Mouse (Mus musculus) hindbrain, postnatal 0 days (tissue): ENCODE data around the gene Cenpa. TPM values are rescaled to one million over a fixed set of nuclear protein-coding genes. Genes with fewer than 3 reads are reported as not detected.

Experiments
- ATAC-seq: fragments of 200-750 bp; cut with Nextera tagmentation; 2 replicates; pipeline ENCODE4 v1.8.0; 2017; ENCODE audit warnings: mild to moderate bottlenecking, moderate TSS enrichment, moderate library complexity
- DNase-seq: peaks from one replicate; pipeline ENCODE4 v3.0.0-alpha.2; 2015; ENCODE audit warnings: low spot score
- H3K27ac ChIP-seq: fragments of 300-500 bp; sonication (generic); 2 replicates; pipeline ENCODE4 v1.5.1; 2014; ENCODE audit warnings: mild to moderate bottlenecking
- H3K27me3 ChIP-seq: fragments of 300-500 bp; sonication (generic); 2 replicates; pipeline ENCODE4 v1.6.1; 2014; ENCODE audit warnings: low read length, mixed read lengths; ENCODE audit not compliant: insufficient read depth
- H3K36me3 ChIP-seq: fragments of 300-500 bp; sonication (generic); 2 replicates; pipeline ENCODE4 v1.6.1; 2014; ENCODE audit warnings: low read length, mixed read lengths; ENCODE audit not compliant: insufficient read depth
- H3K4me1 ChIP-seq: fragments of 300-500 bp; sonication (generic); 2 replicates; pipeline ENCODE4 v1.6.1; 2014; ENCODE audit warnings: antibody characterized with exemption, low read length, mixed read lengths; ENCODE audit not compliant: insufficient read depth
- H3K4me2 ChIP-seq: fragments of 300-500 bp; sonication (generic); 2 replicates; pipeline ENCODE4 v1.6.1; 2014; ENCODE audit warnings: low read depth, mild to moderate bottlenecking, low read length, moderate library complexity, mixed read lengths
- H3K4me3 ChIP-seq: fragments of 300-500 bp; sonication (generic); 2 replicates; pipeline ENCODE4 v1.5.1; 2014; ENCODE audit warnings: low read length
- H3K9ac ChIP-seq: fragments of 300-500 bp; sonication (generic); replicated peaks from 2 replicates; pipeline ENCODE4 v1.6.1; 2014; ENCODE audit warnings: mild to moderate bottlenecking, low read length, moderate library complexity, mixed read lengths
- H3K9me3 ChIP-seq: fragments of 300-500 bp; sonication (generic); 2 replicates; pipeline ENCODE4 v1.6.1; 2016; ENCODE audit warnings: low read length, mixed read lengths
- CTCF ChIP-seq: IDR thresholded peaks from 2 replicates; pipeline ENCODE4 v1.5.1; 2016; ENCODE audit warnings: antibody characterized with exemption, control low read depth, low read depth
- WGBS: fragments of 180-500 bp; shearing (Covaris S2); extraction: QIAGEN DNeasy Blood & Tissue Kit; methylation state at CpG from one replicate; pipeline ENCODE4 v1.1.7; 2014; 5-methylcytosine and 5-hydroxymethylcytosine counted together
- polyA plus RNA-seq: library from polyadenylated mRNA; unstranded; fragments of >200 nt; fragmentation: Nextera tagmentation; extraction: Ambion mirVana; gene quantifications from 2 replicates; pipeline ENCODE4 v1.2.1, GENCODE M21; 2015
- total RNA-seq: library from RNA; depleted of rRNA; stranded (reverse); fragments of >200 nt; gene quantifications from 2 replicates; pipeline ENCODE4 v1.2.3, GENCODE M21; 2014; rRNA removed

Cenpa gene
- total RNA-seq: 27.8 and 28.1 TPM in 2 replicates
- polyA plus RNA-seq: 53.4 and 63.2 TPM in 2 replicates

- Histone ChIP-seq H3K27me3 (no peaks in the 10 kb centered on the region), H3K27ac (peak within 1 kb of the TSS; percentile 49)
- under 1% methylated on average over 40 of the region's 40 CpGs for WGBS
Observed at GRCm38 (mm10) chr5:30666391-30667195, at the start of gene Cenpa. Gene Cenpa (plus strand): TSS chr5:30666777.

GRCm38 (mm10) chr5:30617357-30617756 is 49.2 kb upstream of the Cenpa start:
- H3K27me3 ChIP-seq: peaks cover 12% of the 10 kb centered on the region; the same call in 1 of the 2 replicates
- H3K4me3 ChIP-seq: no peak overlapping the region
- H3K4me2 ChIP-seq: no peak overlapping the region
- peaks cover 8% of the 10 kb centered on the region; the same call in 1 of the 2 replicates for H3K4me1 ChIP-seq
- TF ChIP-seq CTCF: no peak
- 26% methylated on average over 3 of the region's 3 CpGs for WGBS
- no peak overlapping the region for H3K27ac ChIP-seq
- no peak overlapping the region for H3K9ac ChIP-seq
- ATAC-seq (no peak), DNase-seq (no peak)
- H3K36me3 ChIP-seq: no peaks in the 10 kb centered on the region
- no peaks in the 10 kb centered on the region for H3K9me3 ChIP-seq

More at GRCm38 (mm10) chr5:30666391-30667195, at the start of gene Cenpa:
- peak; percentile 97 for ATAC-seq
- Histone ChIP-seq H3K9ac (peak within 1 kb of the TSS; percentile 56), H3K36me3 (no peaks in the 10 kb centered on the region), H3K4me2 (peak within 1 kb of the TSS; percentile 97), H3K9me3 (no peaks in the 10 kb centered on the region), H3K4me1 (0 out of 2 replicates have a peak, but pooled peaks cover 3% of the 10 kb centered on the region), H3K4me3 (peak within 1 kb of the TSS; percentile 85)
- DNase-seq: peak; percentile 95
- no peak for TF ChIP-seq CTCF

- H3K9ac ChIP-seq: no peak overlapping the region
- no peak for TF ChIP-seq CTCF
- WGBS: 22% methylated on average over 11 of the region's 11 CpGs
- no peaks in the 10 kb centered on the region for H3K36me3 ChIP-seq
- H3K4me2 ChIP-seq: no peak overlapping the region
- H3K27me3 ChIP-seq: peaks cover 12% of the 10 kb centered on the region; the same call in 1 of the 2 replicates
- no peak for DNase-seq
- H3K4me3 ChIP-seq: no peak overlapping the region
- no peak for ATAC-seq
- H3K9me3 ChIP-seq: no peaks in the 10 kb centered on the region
- no peak overlapping the region for H3K27ac ChIP-seq
- peaks cover 13% of the 10 kb centered on the region; the same call in 1 of the 2 replicates for H3K4me1 ChIP-seq
Observed at GRCm38 (mm10) chr5:30617851-30618250, 48.7 kb upstream of the Cenpa start.

GRCm38 (mm10) chr5:30618376-30619003 is 48.1 kb upstream of the Cenpa start:
- no peak for TF ChIP-seq CTCF
- no peak overlapping the region for H3K4me3 ChIP-seq
- no peak overlapping the region for H3K27ac ChIP-seq
- H3K9ac ChIP-seq: no peak overlapping the region
- H3K9me3 ChIP-seq: no peaks in the 10 kb centered on the region
- no peaks in the 10 kb centered on the region for H3K36me3 ChIP-seq
- 82% methylated on average over 8 of the region's 8 CpGs for WGBS
- H3K4me2 ChIP-seq: no peak overlapping the region
- H3K4me1 ChIP-seq: peaks cover 13% of the 10 kb centered on the region; the same call in 1 of the 2 replicates
- H3K27me3 ChIP-seq: peaks cover 12% of the 10 kb centered on the region; the same call in 1 of the 2 replicates
- ATAC-seq: no peak
- no peak for DNase-seq

GRCm38 (mm10) chr5:30619211-30619610 is 47.4 kb upstream of the Cenpa start:
- TF ChIP-seq CTCF: no peak
- Histone ChIP-seq H3K4me2 (no peak overlapping the region), H3K27me3 (peaks cover 12% of the 10 kb centered on the region; the same call in 1 of the 2 replicates), H3K9me3 (no peaks in the 10 kb centered on the region), H3K4me3 (no peak overlapping the region), H3K36me3 (no peaks in the 10 kb centered on the region), H3K9ac (no peak overlapping the region), H3K27ac (no peak overlapping the region), H3K4me1 (peaks cover 13% of the 10 kb centered on the region; the same call in 1 of the 2 replicates)
- DNase-seq: no peak
- 48% methylated on average over 2 of the region's 2 CpGs for WGBS
- ATAC-seq: no peak

- peaks cover 13% of the 10 kb centered on the region; the same call in 1 of the 2 replicates for H3K4me1 ChIP-seq
- no peak overlapping the region for H3K27ac ChIP-seq
- H3K27me3 ChIP-seq: peaks cover 12% of the 10 kb centered on the region; the same call in 1 of the 2 replicates
- no peak overlapping the region for H3K4me3 ChIP-seq
- 95% methylated on average over 20 of the region's 20 CpGs for WGBS
- H3K4me2 ChIP-seq: no peak overlapping the region
- no peak overlapping the region for H3K9ac ChIP-seq
- ATAC-seq (no peak), DNase-seq (no peak)
- no peaks in the 10 kb centered on the region for H3K9me3 ChIP-seq
- H3K36me3 ChIP-seq: no peaks in the 10 kb centered on the region
- TF ChIP-seq CTCF: no peak
Observed at GRCm38 (mm10) chr5:30620567-30620966, 46.0 kb upstream of the Cenpa start.
